Mouse (Mus musculus) intestine, embryonic 16.5 days (tissue): Measurements from ENCODE around the gene Cox4i1. TPM values are rescaled to one million over a fixed set of nuclear protein-coding genes. Genes with fewer than 3 reads are reported as not detected.

ENCODE experiments used
- ATAC-seq: fragments of 200-750 bp; cut with Nextera tagmentation; 2 replicates; pipeline ENCODE4 v1.8.0; 2017; ENCODE audit warnings: moderate TSS enrichment, moderate library complexity
- H3K27ac ChIP-seq: fragments of 300-500 bp; sonication (generic); 2 replicates; pipeline ENCODE4 v1.5.1; 2014; ENCODE audit warnings: mild to moderate bottlenecking, low read length
- H3K27me3 ChIP-seq: fragments of 300-500 bp; sonication (generic); replicated peaks from 2 replicates; pipeline ENCODE4 v1.6.1; 2014; ENCODE audit warnings: low read length, control low read depth, mixed read lengths; ENCODE audit not compliant: control insufficient read depth, insufficient read depth
- H3K36me3 ChIP-seq: fragments of 300-500 bp; sonication (generic); 2 replicates; pipeline ENCODE4 v1.6.1; 2014; ENCODE audit warnings: low read length, control low read depth; ENCODE audit not compliant: control insufficient read depth, insufficient read depth
- H3K4me1 ChIP-seq: fragments of 300-500 bp; sonication (generic); 2 replicates; pipeline ENCODE4 v1.6.1; 2014; ENCODE audit warnings: low read length, control low read depth, mixed read lengths; ENCODE audit not compliant: control insufficient read depth, insufficient read depth
- H3K4me2 ChIP-seq: fragments of 300-500 bp; sonication (generic); 2 replicates; pipeline ENCODE4 v1.6.1; 2014; ENCODE audit warnings: low read depth, low read length, control low read depth
- H3K4me3 ChIP-seq: fragments of 300-500 bp; sonication (generic); 2 replicates; pipeline ENCODE4 v1.5.1; 2014; ENCODE audit warnings: mild to moderate bottlenecking, low read length
- H3K9ac ChIP-seq: fragments of 300-500 bp; sonication (generic); 2 replicates; pipeline ENCODE4 v1.6.1; 2014; ENCODE audit warnings: low read depth, low read length
- H3K9me3 ChIP-seq: fragments of 300-500 bp; sonication (generic); 2 replicates; pipeline ENCODE4 v1.6.1; 2016; ENCODE audit warnings: low read length, control low read depth; ENCODE audit not compliant: control insufficient read depth
- WGBS: fragments of 180-500 bp; shearing (Covaris S2); extraction: QIAGEN DNeasy Blood & Tissue Kit; methylation state at CpG from one replicate; pipeline ENCODE4 v1.1.7; 2014; 5-methylcytosine and 5-hydroxymethylcytosine counted together
- polyA plus RNA-seq: library from polyadenylated mRNA; unstranded; fragments of >200 nt; fragmentation: Nextera tagmentation; extraction: Ambion mirVana; gene quantifications from 2 replicates; pipeline ENCODE4 v1.2.1, GENCODE M21; 2015

The Cox4i1 gene
- polyA plus RNA-seq, 1 experiment from 2014 or later: 1,710 TPM

DNA sequence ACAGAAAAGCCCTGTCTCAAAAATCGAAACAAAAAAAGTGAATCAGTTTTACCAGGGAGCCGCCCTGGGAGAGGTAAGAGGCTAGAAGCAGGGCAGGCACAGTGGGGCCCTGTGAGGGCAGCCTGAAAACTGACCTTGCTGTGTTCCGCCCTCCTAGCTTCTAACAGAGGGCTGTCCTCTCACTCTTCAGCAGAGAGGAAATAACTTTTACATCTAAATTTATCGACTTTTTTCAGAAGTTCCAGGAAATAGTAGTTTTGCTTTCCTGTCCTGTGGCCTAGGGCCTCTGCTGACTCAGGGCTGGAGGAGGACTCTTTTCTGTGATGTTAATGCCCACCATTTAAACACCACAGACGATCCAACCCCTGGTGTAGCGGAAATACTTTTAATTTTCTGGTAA is 47.2 kb downstream of the Cox4i1 start:
- no peaks in the 10 kb centered on the region for H3K9me3 ChIP-seq
- no peaks in the 10 kb centered on the region for H3K36me3 ChIP-seq
- H3K27me3 ChIP-seq: no peaks in the 10 kb centered on the region
- ATAC-seq: no peak
- 77% methylated on average over 6 of the region's 6 CpGs for WGBS
- peaks cover 14% of the 10 kb centered on the region; the same call in 1 of the 2 replicates for H3K4me1 ChIP-seq
- no peak overlapping the region for H3K4me2 ChIP-seq
- peak overlapping the region; percentile 18; the same call in 1 of the 2 replicates for H3K27ac ChIP-seq
- no peak overlapping the region for H3K4me3 ChIP-seq
- no peak overlapping the region for H3K9ac ChIP-seq

DNA sequence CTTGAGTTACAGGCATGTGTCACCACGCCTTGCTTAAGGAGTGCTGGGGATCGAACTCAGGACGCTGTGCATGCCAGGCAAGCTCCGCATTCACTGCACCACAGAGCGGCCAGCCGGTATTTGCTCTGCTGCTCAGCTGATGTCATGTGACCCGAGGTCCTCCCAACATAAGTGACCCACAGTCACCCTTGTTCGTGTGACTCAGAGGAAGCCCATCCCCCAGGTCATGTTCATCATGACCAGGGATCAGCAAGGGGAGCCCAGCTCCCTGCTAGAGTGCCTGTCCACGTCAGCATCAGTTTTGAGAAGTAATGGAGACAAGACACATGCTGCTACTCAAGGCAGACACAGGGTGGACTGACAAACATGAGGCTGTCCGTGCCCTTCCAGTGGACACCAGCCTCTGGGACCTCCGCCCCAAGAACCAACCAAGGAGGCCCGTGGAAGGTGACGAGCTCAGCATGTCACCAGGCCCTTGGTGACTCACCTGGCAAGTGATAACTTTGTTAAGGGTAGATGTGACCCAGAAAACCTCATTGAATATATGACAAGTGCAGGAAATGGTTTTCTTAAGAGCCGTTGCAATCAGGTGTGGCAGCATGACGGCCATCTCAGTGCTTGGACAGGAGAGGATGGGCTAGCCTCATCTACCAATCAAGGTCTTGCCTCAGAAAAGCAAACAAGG is 48.1 kb downstream of the Cox4i1 start:
- Histone ChIP-seq H3K4me2 (no peak overlapping the region), H3K9ac (no peak overlapping the region), H3K27ac (no peak overlapping the region), H3K4me1 (peaks cover 14% of the 10 kb centered on the region; the same call in 1 of the 2 replicates), H3K4me3 (no peak overlapping the region), H3K27me3 (no peaks in the 10 kb centered on the region), H3K9me3 (no peaks in the 10 kb centered on the region), H3K36me3 (no peaks in the 10 kb centered on the region)
- 0 out of 2 replicates have a peak, but pooled peaks have one; percentile 28 for ATAC-seq
- WGBS: 75% methylated on average over 15 of the region's 15 CpGs

DNA sequence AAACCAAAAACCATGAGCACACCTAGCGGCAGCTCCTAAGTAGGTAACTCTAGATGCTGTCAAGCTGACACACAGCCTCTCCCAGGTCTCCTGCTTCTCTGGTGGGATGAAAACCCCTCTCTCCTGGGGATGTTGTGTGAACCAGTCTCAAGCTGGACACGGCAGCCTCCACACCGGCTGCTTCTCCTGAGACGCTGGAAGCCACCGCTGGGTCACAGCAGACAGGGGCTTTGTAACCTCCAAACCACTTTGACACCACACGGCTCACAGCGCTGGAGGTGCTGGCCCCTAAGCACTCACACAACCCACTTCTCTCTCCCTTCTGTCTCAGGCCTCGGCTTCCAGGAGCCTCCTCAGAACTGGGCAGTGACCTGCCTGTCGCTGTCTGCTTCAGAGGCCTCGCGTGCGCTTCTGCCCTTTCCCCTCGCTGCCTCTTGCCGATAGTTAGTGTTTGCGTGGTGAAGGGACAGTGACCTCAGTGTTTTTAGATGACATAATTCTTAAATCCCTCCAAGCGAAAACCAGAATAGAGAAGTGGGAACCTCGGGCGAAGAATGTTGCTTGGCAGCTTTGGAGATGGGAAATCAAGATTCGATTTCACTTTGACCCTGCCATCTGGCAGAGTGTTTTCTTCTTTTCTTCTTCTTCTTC is 51.7 kb downstream of the Cox4i1 start:
- no peak for ATAC-seq
- Histone ChIP-seq H3K9me3 (0 out of 2 replicates have a peak, but pooled peaks cover 4% of the 10 kb centered on the region), H3K27ac (no peak overlapping the region), H3K36me3 (no peaks in the 10 kb centered on the region), H3K27me3 (no peaks in the 10 kb centered on the region), H3K9ac (0 out of 2 replicates have a peak overlapping the region, but pooled peaks have one; percentile 37), H3K4me1 (peaks cover 14% of the 10 kb centered on the region; the same call in 1 of the 2 replicates), H3K4me2 (no peak overlapping the region), H3K4me3 (no peak overlapping the region)
- WGBS: 64% methylated on average over 19 of the region's 19 CpGs

DNA sequence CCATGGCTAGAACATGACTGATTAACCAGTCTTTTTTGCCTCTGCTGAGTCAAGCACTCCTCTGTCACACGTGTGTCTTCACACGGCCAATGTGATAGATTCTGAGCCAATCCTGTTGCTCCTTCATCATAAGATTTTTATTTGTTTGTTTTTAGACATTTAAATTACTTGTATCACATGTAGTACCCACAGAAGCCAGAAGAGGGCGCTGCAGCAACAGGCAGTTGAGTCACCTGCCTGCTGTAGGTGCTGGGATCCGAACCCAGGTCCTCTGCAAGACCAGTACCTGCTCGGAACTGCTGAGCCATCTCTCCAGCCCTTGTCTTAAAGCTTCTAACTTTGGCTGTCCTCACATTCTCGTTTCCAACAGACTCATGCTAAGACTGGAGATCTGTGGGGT is 55.0 kb downstream of the Cox4i1 start:
- Histone ChIP-seq H3K4me1 (peaks cover 13% of the 10 kb centered on the region), H3K9ac (no peak overlapping the region), H3K9me3 (0 out of 2 replicates have a peak, but pooled peaks cover 4% of the 10 kb centered on the region), H3K4me2 (no peak overlapping the region), H3K4me3 (no peak overlapping the region), H3K36me3 (no peaks in the 10 kb centered on the region), H3K27ac (no peak overlapping the region), H3K27me3 (no peaks in the 10 kb centered on the region)
- ATAC-seq: no peak
- WGBS: 70% methylated on average over 6 of the region's 6 CpGs

Other genes with a start within 250 kb of the Cox4i1 start
- 75.1 and 87.5 TPM in 2 replicates for gene Gins2, start 78.9 kb upstream of the Cox4i1 start, polyA plus RNA-seq
- gene 1190005I06Rik, start 20.6 kb upstream of the Cox4i1 start, polyA plus RNA-seq: 1.8 and 1.9 TPM in 2 replicates
- gene Gm27021, start 143 bp upstream of the Cox4i1 start, polyA plus RNA-seq: 1.5 TPM in 2 replicates
- 214 and 235 TPM in 2 replicates for gene Emc8, start 351 bp downstream of the Cox4i1 start, polyA plus RNA-seq
- gene Irf8, start 68.1 kb downstream of the Cox4i1 start, polyA plus RNA-seq: 55.5 and 55.6 TPM in 2 replicates